Mouse (Mus musculus): Measurements from ENCODE around the gene Exosc5.

- TF ChIP-seq CTCF (IDR thresholded peaks at IDR 0.05; ENCODE audit: borderline replicate concordance, insufficient read depth, low read depth, low read length) (no peak), POLR2A (IDR thresholded peaks at IDR 0.05; ENCODE audit: borderline replicate concordance, insufficient read depth, low read length) (no peak)
Observed at GRCm38 (mm10) chr7:25632679-25633078, 26.3 kb upstream of the Exosc5 start.

Data from cerebellum, adult 2 months (tissue).